Mouse (Mus musculus) spleen, adult 2 months (tissue): ENCODE results near the gene Dync1i1. TPM values are rescaled to one million over a fixed set of nuclear protein-coding genes. Genes with fewer than 3 reads are reported as not detected.

Experiments used
- DNase-seq, 2 experiments: peaks; one replicate each; pipeline versions ENCODE4 v3.0.0 to v3.0.0-alpha.2; 2012 to 2021; ENCODE audit warnings: low spot score in 2 of 2, low read depth in 1 of 2
- H3K27ac ChIP-seq: fragments of 200-500 bp; 2 replicates; pipeline ENCODE4 v1.5.1; 2012; ENCODE audit warnings: low read length, inconsistent platforms; ENCODE audit not compliant: insufficient read depth
- H3K27me3 ChIP-seq: fragments of 200-500 bp; 2 replicates; pipeline ENCODE4 v1.6.1; 2012; ENCODE audit warnings: mild to moderate bottlenecking, moderate library complexity, low read length, inconsistent platforms; ENCODE audit not compliant: control insufficient read depth, insufficient read depth
- H3K36me3 ChIP-seq: fragments of 200-500 bp; 2 replicates; pipeline ENCODE4 v1.6.1; 2012; ENCODE audit warnings: mild to moderate bottlenecking, low read length, inconsistent platforms; ENCODE audit not compliant: control insufficient read depth, insufficient read depth
- H3K4me1 ChIP-seq: fragments of 200-500 bp; 2 replicates; pipeline ENCODE4 v1.6.1; 2011; ENCODE audit warnings: inconsistent platforms; ENCODE audit not compliant: control insufficient read depth, insufficient read depth, insufficient read length
- H3K4me3 ChIP-seq: fragments of 200-500 bp; 2 replicates; pipeline ENCODE4 v1.5.1; 2011; ENCODE audit warnings: mild to moderate bottlenecking, inconsistent platforms; ENCODE audit not compliant: insufficient read depth, insufficient read length; ENCODE audit errors: extremely low read depth
- CTCF ChIP-seq: fragments of 200-500 bp; IDR thresholded peaks from 2 replicates; pipeline ENCODE4 v1.5.1; 2011; ENCODE audit warnings: mild to moderate bottlenecking, inconsistent platforms; ENCODE audit not compliant: insufficient read depth, insufficient read length, insufficient replicate concordance; ENCODE audit errors: extremely low read depth
- POLR2A ChIP-seq: fragments of 200-500 bp; IDR thresholded peaks from 2 replicates; pipeline ENCODE4 v1.6.1; 2011; ENCODE audit warnings: low read depth, low read length, inconsistent platforms
- WGBS: fragments of 180-500 bp; shearing (Covaris S2); methylation state at CpG from one replicate; pipeline ENCODE4 v1.1.7; 2018; 5-methylcytosine and 5-hydroxymethylcytosine counted together
- polyA plus RNA-seq: library from polyadenylated mRNA; depleted of rRNA; stranded (reverse); fragments of >200 nt; gene quantifications from 2 replicates; pipeline ENCODE4 v1.2.3, GENCODE M21; 2012

Dync1i1 gene
- polyA plus RNA-seq, 1 experiment: 1.6 TPM

DNA sequence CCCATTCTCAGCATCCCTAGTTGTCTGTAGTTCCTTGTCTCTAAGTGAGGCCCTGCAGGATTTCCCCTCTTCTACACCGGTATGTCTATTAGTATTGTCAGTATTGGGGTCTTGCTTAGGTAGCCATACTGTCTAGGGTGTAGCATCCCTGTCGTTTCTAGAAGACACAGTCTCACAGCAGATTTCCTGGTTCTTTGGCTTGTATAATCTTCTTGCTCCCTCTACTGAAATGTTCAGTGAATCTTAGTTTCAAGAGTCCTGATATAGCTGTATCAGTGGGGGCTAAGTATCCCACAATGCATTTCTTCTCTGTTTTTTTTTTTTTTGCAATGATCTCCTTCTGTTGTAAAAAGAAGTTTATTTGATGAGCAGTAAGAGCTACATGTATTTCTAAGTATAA is 69.9 kb downstream of the Dync1i1 start:
- DNase-seq: no peak
- Histone ChIP-seq H3K4me1 (no peaks in the 10 kb centered on the region), H3K36me3 (no peaks in the 10 kb centered on the region), H3K4me3 (no peak overlapping the region), H3K27ac (no peak overlapping the region), H3K27me3 (no peaks in the 10 kb centered on the region)
- TF ChIP-seq POLR2A (no peak), CTCF (no peak)
- 76% methylated on average over 2 of the region's 2 CpGs for WGBS

GRCm38 (mm10) chr6:5802124-5802839 is 76.8 kb downstream of the Dync1i1 start:
- WGBS: 60% methylated on average over 6 of the region's 6 CpGs

GRCm38 (mm10) chr6:5802840-5803491 is 77.5 kb downstream of the Dync1i1 start:
- Histone ChIP-seq H3K4me1 (no peaks in the 10 kb centered on the region), H3K27me3 (no peaks in the 10 kb centered on the region), H3K36me3 (no peaks in the 10 kb centered on the region), H3K4me3 (no peak overlapping the region), H3K27ac (no peak overlapping the region)
- DNase-seq: no peak
- no peak for TF ChIP-seq POLR2A
- TF ChIP-seq CTCF: no peak
- 80% methylated on average over 11 of the region's 11 CpGs for WGBS

More at GRCm38 (mm10) chr6:5802124-5802839, 76.8 kb downstream of the Dync1i1 start:
- Histone ChIP-seq H3K4me1 (no peaks in the 10 kb centered on the region), H3K4me3 (no peak overlapping the region), H3K36me3 (no peaks in the 10 kb centered on the region), H3K27me3 (no peaks in the 10 kb centered on the region), H3K27ac (no peak overlapping the region)
- TF ChIP-seq POLR2A (no peak), CTCF (no peak)
- DNase-seq: no peak

GRCm38 (mm10) chr6:5808008-5808421 is 82.6 kb downstream of the Dync1i1 start:
- DNase-seq: no peak
- TF ChIP-seq CTCF (no peak), POLR2A (no peak)
- 83% methylated on average over 3 of the region's 3 CpGs for WGBS

DNA sequence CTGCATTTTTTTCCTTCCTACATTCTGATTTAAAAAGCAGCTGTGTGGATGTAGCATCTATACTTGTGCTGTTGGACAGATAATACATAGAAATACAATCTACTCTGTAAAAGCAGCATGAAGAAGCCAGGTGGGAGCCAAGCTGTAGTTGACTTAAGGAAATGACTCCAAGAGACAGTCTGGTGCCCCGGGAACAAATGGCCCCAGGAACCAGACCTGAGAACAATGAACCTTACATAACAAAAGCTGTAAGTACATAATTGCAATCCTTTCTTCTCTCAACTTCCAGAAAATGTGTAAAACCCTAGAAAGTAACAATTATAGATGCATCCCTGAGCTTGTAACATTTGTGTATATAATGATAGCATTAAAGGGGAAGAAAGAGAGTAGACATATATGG is 86.6 kb downstream of the Dync1i1 start:
- WGBS: 27% methylated on average over 1 of the region's 1 CpGs
- H3K36me3 ChIP-seq: no peaks in the 10 kb centered on the region
- H3K27me3 ChIP-seq: no peaks in the 10 kb centered on the region
- no peak overlapping the region for H3K4me3 ChIP-seq
- TF ChIP-seq CTCF (no peak), POLR2A (no peak)
- H3K4me1 ChIP-seq: no peaks in the 10 kb centered on the region
- DNase-seq: no peak
- H3K27ac ChIP-seq: no peak overlapping the region

More at GRCm38 (mm10) chr6:5808008-5808421, 82.6 kb downstream of the Dync1i1 start:
- H3K4me3 ChIP-seq: no peak overlapping the region
- H3K4me1 ChIP-seq: no peaks in the 10 kb centered on the region
- H3K27me3 ChIP-seq: no peaks in the 10 kb centered on the region
- no peaks in the 10 kb centered on the region for H3K36me3 ChIP-seq
- H3K27ac ChIP-seq: no peak overlapping the region

DNA sequence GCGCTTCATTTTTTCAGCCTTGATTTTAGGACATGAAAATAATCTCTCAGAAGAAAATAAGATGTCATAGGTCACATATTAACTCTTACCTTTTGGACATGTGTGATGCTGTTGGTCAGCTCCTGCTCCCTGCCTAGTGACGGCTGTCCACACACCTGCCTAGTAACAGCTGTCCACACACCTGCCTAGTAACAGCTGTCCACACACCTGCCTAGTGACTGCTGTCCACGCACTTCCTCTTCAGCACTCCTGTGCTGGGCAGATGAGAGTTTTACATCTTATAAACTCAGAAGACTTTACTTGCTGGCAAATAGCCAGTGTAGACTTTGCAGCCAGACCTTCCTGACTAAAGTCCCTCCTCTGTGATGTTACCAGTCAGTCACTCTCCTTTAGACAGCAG is 94.2 kb downstream of the Dync1i1 start:
- WGBS: 81% methylated on average over 3 of the region's 3 CpGs
- no peak for DNase-seq
- H3K27me3 ChIP-seq: no peaks in the 10 kb centered on the region
- no peak for TF ChIP-seq CTCF
- no peak for TF ChIP-seq POLR2A
- no peaks in the 10 kb centered on the region for H3K4me1 ChIP-seq
- no peak overlapping the region for H3K4me3 ChIP-seq
- no peaks in the 10 kb centered on the region for H3K36me3 ChIP-seq
- H3K27ac ChIP-seq: no peak overlapping the region

GRCm38 (mm10) chr6:5825461-5825860 is 100.0 kb downstream of the Dync1i1 start:
- WGBS: 89% methylated on average over 3 of the region's 3 CpGs
- TF ChIP-seq CTCF (no peak), POLR2A (no peak)
- Histone ChIP-seq H3K27me3 (no peaks in the 10 kb centered on the region), H3K4me3 (no peak overlapping the region), H3K27ac (no peak overlapping the region), H3K4me1 (no peaks in the 10 kb centered on the region), H3K36me3 (no peaks in the 10 kb centered on the region)
- no peak for DNase-seq
